Mouse (Mus musculus) heart, postnatal 0 days (tissue): Measurements from ENCODE around the gene Camta1. TPM values are rescaled to one million over a fixed set of nuclear protein-coding genes. Genes with fewer than 3 reads are reported as not detected.
A peak's percentile ranks its signal among the peaks of the same experiment; 100 is the strongest.

Experiments
- ATAC-seq: fragments of 200-750 bp; cut with Nextera tagmentation; 2 replicates; pipeline ENCODE4 v1.8.0; 2017; ENCODE audit warnings: low read depth, moderate number of reproducible peaks, moderate library complexity; ENCODE audit not compliant: insufficient read depth
- DNase-seq: peaks from one replicate; pipeline ENCODE4 v3.0.0-alpha.2; 2016; ENCODE audit warnings: low spot score
- H3K27ac ChIP-seq: fragments of 300-500 bp; sonication (generic); 2 replicates; pipeline ENCODE4 v1.5.1; 2014; ENCODE audit warnings: low read depth, mild to moderate bottlenecking
- H3K27me3 ChIP-seq: fragments of 300-500 bp; sonication (generic); 2 replicates; pipeline ENCODE4 v1.6.1; 2014; ENCODE audit warnings: low read length, mixed read lengths; ENCODE audit not compliant: control insufficient read depth, insufficient read depth
- H3K36me3 ChIP-seq: fragments of 300-500 bp; sonication (generic); replicated peaks from 2 replicates; pipeline ENCODE4 v1.6.1; 2014; ENCODE audit warnings: low read length, mixed read lengths; ENCODE audit not compliant: control insufficient read depth, insufficient read depth
- H3K4me1 ChIP-seq: fragments of 300-500 bp; sonication (generic); 2 replicates; pipeline ENCODE4 v1.6.1; 2014; ENCODE audit warnings: antibody characterized with exemption; ENCODE audit not compliant: control insufficient read depth, insufficient read depth
- H3K4me2 ChIP-seq: fragments of 300-500 bp; sonication (generic); 2 replicates; pipeline ENCODE4 v1.6.1; 2014; ENCODE audit warnings: low read depth, mild to moderate bottlenecking, low read length, moderate library complexity
- H3K4me3 ChIP-seq: fragments of 300-500 bp; sonication (generic); 2 replicates; pipeline ENCODE4 v1.5.1; 2014; ENCODE audit warnings: low read depth, low read length
- H3K9ac ChIP-seq: fragments of 300-500 bp; sonication (generic); replicated peaks from 2 replicates; pipeline ENCODE4 v1.6.1; 2014; ENCODE audit warnings: low read depth, low read length, mixed read lengths
- H3K9me3 ChIP-seq: fragments of 300-500 bp; sonication (generic); replicated peaks from 2 replicates; pipeline ENCODE4 v1.6.1; 2016; ENCODE audit warnings: low read length; ENCODE audit not compliant: control insufficient read depth
- CTCF ChIP-seq: IDR thresholded peaks from 2 replicates; pipeline ENCODE4 v1.5.1; 2016; ENCODE audit warnings: antibody characterized with exemption, control low read depth, low read depth
- EP300 ChIP-seq: IDR thresholded peaks from 2 replicates; pipeline ENCODE4 v1.6.1; 2016; ENCODE audit warnings: antibody characterized with exemption, low read depth
- WGBS: fragments of 180-500 bp; shearing (Covaris S2); extraction: QIAGEN DNeasy Blood & Tissue Kit; methylation state at CpG from one replicate; pipeline ENCODE4 v1.1.7; 2014; 5-methylcytosine and 5-hydroxymethylcytosine counted together
- polyA plus RNA-seq: library from polyadenylated mRNA; unstranded; fragments of >200 nt; fragmentation: Nextera tagmentation; extraction: Ambion mirVana; gene quantifications from 2 replicates; pipeline ENCODE4 v1.2.1, GENCODE M21; 2015
- total RNA-seq: library from RNA; depleted of rRNA; stranded (reverse); fragments of >200 nt; gene quantifications from 2 replicates; pipeline ENCODE4 v1.2.3, GENCODE M21; 2014; ENCODE audit warnings: low replicate concordance

The Camta1 gene
- total and polyA plus RNA-seq, 2 experiments from 2014 or later, result 72.7 to 240 TPM

DNA sequence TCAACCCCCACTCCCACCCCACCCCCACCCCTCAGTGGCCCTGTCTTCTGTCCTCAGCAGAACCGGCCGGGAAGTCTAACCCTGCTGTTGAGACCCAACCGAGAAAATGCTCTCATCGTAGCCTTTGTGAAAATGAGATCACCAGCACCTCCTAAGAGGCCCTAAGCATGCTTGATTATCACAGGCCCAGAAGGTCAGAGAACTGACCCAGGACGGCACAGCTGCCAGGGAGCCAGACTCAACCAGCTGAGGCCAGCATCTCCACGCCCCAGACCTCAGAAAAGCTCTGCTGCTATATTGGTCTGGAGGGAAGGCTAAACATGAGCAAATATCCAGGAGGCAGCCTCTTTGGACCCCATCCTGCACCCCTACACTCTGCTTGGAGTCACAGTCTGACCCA, 321.1 kb downstream of the Camta1 start:
- no peak overlapping the region for H3K4me2 ChIP-seq
- 37% methylated on average over 6 of the region's 6 CpGs for WGBS
- no peak overlapping the region for H3K4me3 ChIP-seq
- DNase-seq, result no peak
- no peaks in the 10 kb centered on the region for H3K27me3 ChIP-seq
- no peak for TF ChIP-seq EP300
- no peak for TF ChIP-seq CTCF
- no peak overlapping the region for H3K27ac ChIP-seq
- peaks cover 16% of the 10 kb centered on the region; the same call in 1 of the 2 replicates for H3K4me1 ChIP-seq
- peak; percentile 52; the same call in 1 of the 2 replicates for ATAC-seq
- H3K36me3 ChIP-seq, result no peaks in the 10 kb centered on the region
- no peaks in the 10 kb centered on the region for H3K9me3 ChIP-seq
- no peak overlapping the region for H3K9ac ChIP-seq

- Histone ChIP-seq H3K4me3 (no peak overlapping the region), H3K4me1 (peaks cover 16% of the 10 kb centered on the region; the same call in 1 of the 2 replicates), H3K9ac (no peak overlapping the region), H3K4me2 (no peak overlapping the region), H3K27ac (no peak overlapping the region), H3K9me3 (no peaks in the 10 kb centered on the region), H3K36me3 (no peaks in the 10 kb centered on the region), H3K27me3 (no peaks in the 10 kb centered on the region)
- TF ChIP-seq CTCF (no peak), EP300 (no peak)
- ATAC-seq (0 out of 2 replicates have a peak, but pooled peaks have one; percentile 36), DNase-seq (no peak)
- 51% methylated on average over 5 of the region's 5 CpGs for WGBS
Observed at GRCm38 (mm10) chr4:151539881-151540280, 321.8 kb downstream of the Camta1 start.

DNA sequence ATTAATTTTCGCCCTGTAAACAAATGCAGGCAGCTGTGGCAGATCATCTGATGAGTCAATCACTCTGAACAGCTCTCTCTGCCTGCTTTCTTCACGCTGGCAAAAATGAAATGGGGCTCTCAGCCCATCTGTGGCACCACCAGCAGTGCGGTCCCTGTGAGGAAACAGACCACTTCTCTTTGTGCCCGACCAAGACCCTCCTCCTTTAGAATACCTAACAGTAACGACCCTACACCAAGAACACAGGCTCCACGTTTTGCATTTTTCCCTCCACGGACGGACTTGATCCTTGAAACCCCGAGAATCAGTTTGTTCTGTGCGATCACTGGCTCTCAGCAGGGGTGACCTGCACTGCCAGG, 322.5 kb downstream of the Camta1 start:
- H3K36me3 ChIP-seq, result no peaks in the 10 kb centered on the region
- WGBS, result 80% methylated on average over 10 of the region's 10 CpGs
- no peak overlapping the region for H3K27ac ChIP-seq
- TF ChIP-seq CTCF (no peak), EP300 (no peak)
- H3K9me3 ChIP-seq, result no peaks in the 10 kb centered on the region
- no peak for ATAC-seq
- H3K4me1 ChIP-seq, result peaks cover 17% of the 10 kb centered on the region; the same call in 1 of the 2 replicates
- H3K27me3 ChIP-seq, result no peaks in the 10 kb centered on the region
- H3K4me2 ChIP-seq, result no peak overlapping the region
- DNase-seq, result no peak
- H3K4me3 ChIP-seq, result no peak overlapping the region
- H3K9ac ChIP-seq, result no peak overlapping the region

DNA sequence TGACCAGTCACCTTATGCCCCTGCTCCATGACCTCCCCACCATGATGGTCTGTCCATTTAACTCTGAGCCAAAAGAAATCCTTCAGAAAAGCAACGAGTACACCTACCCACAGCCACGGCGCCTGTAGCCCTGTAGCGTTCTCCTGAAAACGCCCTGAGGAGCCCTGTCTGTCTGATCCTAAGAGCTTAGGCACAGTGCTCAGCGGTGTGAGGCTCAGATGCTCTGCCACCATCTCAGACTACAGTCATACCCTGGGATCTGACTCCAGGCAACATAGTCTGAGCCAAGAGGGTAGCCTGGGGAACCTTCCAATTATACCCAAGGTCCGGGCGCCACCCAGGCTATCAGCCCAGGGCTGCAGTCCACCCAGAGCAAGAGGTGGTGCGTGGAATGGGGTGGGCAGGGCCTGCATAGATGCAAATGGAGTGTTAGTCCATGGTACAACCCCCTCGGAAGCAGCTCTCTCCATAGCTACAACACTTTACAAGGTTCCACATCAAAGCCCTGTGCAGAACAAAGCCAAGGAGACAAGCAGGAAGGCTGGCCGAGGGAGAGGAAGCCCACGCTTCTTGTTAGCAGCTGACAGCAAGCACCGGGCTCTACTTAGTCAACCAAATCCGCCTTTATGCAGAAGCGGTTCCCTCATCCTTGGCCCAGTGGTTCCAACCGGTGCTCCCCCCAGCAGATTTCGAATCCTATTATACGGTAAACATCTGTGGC, 323.1 kb downstream of the Camta1 start:
- H3K36me3 ChIP-seq, result no peaks in the 10 kb centered on the region
- ATAC-seq, result no peak
- no peak overlapping the region for H3K4me2 ChIP-seq
- no peak for DNase-seq
- H3K4me1 ChIP-seq, result peaks cover 22% of the 10 kb centered on the region; the same call in 1 of the 2 replicates
- H3K9me3 ChIP-seq, result no peaks in the 10 kb centered on the region
- no peaks in the 10 kb centered on the region for H3K27me3 ChIP-seq
- no peak overlapping the region for H3K27ac ChIP-seq
- no peak overlapping the region for H3K9ac ChIP-seq
- TF ChIP-seq CTCF (no peak), EP300 (no peak)
- WGBS, result 76% methylated on average over 18 of the region's 18 CpGs
- no peak overlapping the region for H3K4me3 ChIP-seq

- no peak for TF ChIP-seq CTCF
- no peak for TF ChIP-seq EP300
- Histone ChIP-seq H3K27me3 (no peaks in the 10 kb centered on the region), H3K36me3 (no peaks in the 10 kb centered on the region), H3K4me2 (no peak overlapping the region), H3K4me3 (no peak overlapping the region), H3K27ac (no peak overlapping the region), H3K4me1 (peaks cover 22% of the 10 kb centered on the region; the same call in 1 of the 2 replicates), H3K9ac (no peak overlapping the region), H3K9me3 (no peaks in the 10 kb centered on the region)
- DNase-seq, result no peak
- ATAC-seq, result no peak
- WGBS, result 41% methylated on average over 9 of the region's 9 CpGs
Observed at GRCm38 (mm10) chr4:151535916-151536450, 325.7 kb downstream of the Camta1 start.

- H3K27me3 ChIP-seq, result no peaks in the 10 kb centered on the region
- ATAC-seq (no peak), DNase-seq (peak; percentile 30)
- 25% methylated on average over 10 of the region's 10 CpGs for WGBS
- TF ChIP-seq CTCF (no peak), EP300 (peak; percentile 44; the same call in 1 of the 2 replicates)
- peaks cover 6% of the 10 kb centered on the region; the same call in 1 of the 2 replicates for H3K4me1 ChIP-seq
- H3K36me3 ChIP-seq, result no peaks in the 10 kb centered on the region
- no peak overlapping the region for H3K4me2 ChIP-seq
- no peak overlapping the region for H3K4me3 ChIP-seq
- H3K27ac ChIP-seq, result no peak overlapping the region
- no peak overlapping the region for H3K9ac ChIP-seq
- H3K9me3 ChIP-seq, result no peaks in the 10 kb centered on the region
Observed at GRCm38 (mm10) chr4:151533451-151533850, 328.2 kb downstream of the Camta1 start.
